Mouse (Mus musculus): ENCODE results near the gene Dtx1. TPM values are rescaled to one million over a fixed set of nuclear protein-coding genes. Genes with fewer than 3 reads are reported as not detected.

Gene Dtx1
- total and polyA plus RNA-seq, 2 experiments from 2014 or later = 0.30 to 1.7 TPM

- DNase-seq (ENCODE audit: low spot score) = no peak
- Histone ChIP-seq H3K4me3 (ENCODE audit: low read depth, low read length) (no peak overlapping the region), H3K9ac (replicated peaks; ENCODE audit: low read depth, low read length) (no peak overlapping the region), H3K36me3 (replicated peaks; ENCODE audit: control insufficient read depth, insufficient read depth, low read length) (no peaks in the 10 kb centered on the region), H3K4me2 (ENCODE audit: low read depth, low read length) (no peak overlapping the region), H3K27me3 (ENCODE audit: control insufficient read depth, insufficient read depth, low read length) (peaks cover 75% of the 10 kb centered on the region), H3K9me3 (replicated peaks; ENCODE audit: control insufficient read depth, low read length) (no peaks in the 10 kb centered on the region), H3K27ac (ENCODE audit: low read depth) (no peak overlapping the region), H3K4me1 (ENCODE audit: control insufficient read depth, insufficient read depth) (no peaks in the 10 kb centered on the region)
- no peak for ATAC-seq (ENCODE audit: insufficient read depth, low read depth)
- no peak for TF ChIP-seq EP300 (IDR thresholded peaks at IDR 0.05; ENCODE audit: low read depth)
- no peak for TF ChIP-seq CTCF (IDR thresholded peaks at IDR 0.05; ENCODE audit: low read depth)
- 78% methylated on average over 3 of the region's 3 CpGs for WGBS
Observed at GRCm38 (mm10) chr5:120703660-120704059, 8.1 kb downstream of the Dtx1 start.

- no peak overlapping the region for H3K4me2 ChIP-seq (ENCODE audit: low read depth, low read length)
- no peak overlapping the region for H3K4me3 ChIP-seq (ENCODE audit: low read depth, low read length)
- ATAC-seq (ENCODE audit: insufficient read depth, low read depth) (no peak), DNase-seq (ENCODE audit: low spot score) (no peak)
- TF ChIP-seq EP300 (IDR thresholded peaks at IDR 0.05; ENCODE audit: low read depth) = no peak
- no peak for TF ChIP-seq CTCF (IDR thresholded peaks at IDR 0.05; ENCODE audit: low read depth)
- WGBS = 68% methylated on average over 2 of the region's 2 CpGs
- H3K9ac ChIP-seq (replicated peaks; ENCODE audit: low read depth, low read length) = no peak overlapping the region
- H3K4me1 ChIP-seq (ENCODE audit: control insufficient read depth, insufficient read depth) = no peaks in the 10 kb centered on the region
- peaks cover 70% of the 10 kb centered on the region for H3K27me3 ChIP-seq (ENCODE audit: control insufficient read depth, insufficient read depth, low read length)
- no peaks in the 10 kb centered on the region for H3K36me3 ChIP-seq (replicated peaks; ENCODE audit: control insufficient read depth, insufficient read depth, low read length)
- no peaks in the 10 kb centered on the region for H3K9me3 ChIP-seq (replicated peaks; ENCODE audit: control insufficient read depth, low read length)
- H3K27ac ChIP-seq (ENCODE audit: low read depth) = no peak overlapping the region
Observed at GRCm38 (mm10) chr5:120702969-120703368, 8.8 kb downstream of the Dtx1 start.

- TF ChIP-seq EP300 (IDR thresholded peaks at IDR 0.05; ENCODE audit: low read depth) (no peak), CTCF (IDR thresholded peaks at IDR 0.05; ENCODE audit: low read depth) (no peak)
- H3K9ac ChIP-seq (replicated peaks; ENCODE audit: low read depth, low read length) = no peak overlapping the region
- no peaks in the 10 kb centered on the region for H3K36me3 ChIP-seq (replicated peaks; ENCODE audit: control insufficient read depth, insufficient read depth, low read length)
- no peak overlapping the region for H3K27ac ChIP-seq (ENCODE audit: low read depth)
- WGBS = 75% methylated on average over 4 of the region's 4 CpGs
- ATAC-seq (ENCODE audit: insufficient read depth, low read depth) (no peak), DNase-seq (ENCODE audit: low spot score) (no peak)
- H3K9me3 ChIP-seq (replicated peaks; ENCODE audit: control insufficient read depth, low read length) = no peaks in the 10 kb centered on the region
- H3K4me1 ChIP-seq (ENCODE audit: control insufficient read depth, insufficient read depth) = no peaks in the 10 kb centered on the region
- no peak overlapping the region for H3K4me2 ChIP-seq (ENCODE audit: low read depth, low read length)
- peaks cover 70% of the 10 kb centered on the region for H3K27me3 ChIP-seq (ENCODE audit: control insufficient read depth, insufficient read depth, low read length)
- H3K4me3 ChIP-seq (ENCODE audit: low read depth, low read length) = no peak overlapping the region
Observed at GRCm38 (mm10) chr5:120702421-120702820, 9.3 kb downstream of the Dtx1 start.

GRCm38 (mm10) chr5:120700996-120701790 lies 10.5 kb downstream of the Dtx1 start:
- no peaks in the 10 kb centered on the region for H3K9me3 ChIP-seq (replicated peaks; ENCODE audit: control insufficient read depth, low read length)
- H3K4me3 ChIP-seq (ENCODE audit: low read depth, low read length) = no peak overlapping the region
- ATAC-seq (ENCODE audit: insufficient read depth, low read depth) = no peak
- WGBS = 52% methylated on average over 7 of the region's 11 CpGs
- peaks cover 71% of the 10 kb centered on the region for H3K27me3 ChIP-seq (ENCODE audit: control insufficient read depth, insufficient read depth, low read length)
- DNase-seq (ENCODE audit: low spot score) = no peak
- no peak overlapping the region for H3K4me2 ChIP-seq (ENCODE audit: low read depth, low read length)
- TF ChIP-seq EP300 (IDR thresholded peaks at IDR 0.05; ENCODE audit: low read depth) (no peak), CTCF (IDR thresholded peaks at IDR 0.05; ENCODE audit: low read depth) (no peak)
- H3K9ac ChIP-seq (replicated peaks; ENCODE audit: low read depth, low read length) = no peak overlapping the region
- H3K4me1 ChIP-seq (ENCODE audit: control insufficient read depth, insufficient read depth) = no peaks in the 10 kb centered on the region
- H3K27ac ChIP-seq (ENCODE audit: low read depth) = no peak overlapping the region
- no peaks in the 10 kb centered on the region for H3K36me3 ChIP-seq (replicated peaks; ENCODE audit: control insufficient read depth, insufficient read depth, low read length)

- Histone ChIP-seq H3K27ac (ENCODE audit: low read depth) (no peak overlapping the region), H3K4me2 (ENCODE audit: low read depth, low read length) (no peak overlapping the region), H3K27me3 (ENCODE audit: control insufficient read depth, insufficient read depth, low read length) (peaks cover 75% of the 10 kb centered on the region), H3K36me3 (replicated peaks; ENCODE audit: control insufficient read depth, insufficient read depth, low read length) (no peaks in the 10 kb centered on the region), H3K9ac (replicated peaks; ENCODE audit: low read depth, low read length) (no peak overlapping the region), H3K4me1 (ENCODE audit: control insufficient read depth, insufficient read depth) (no peaks in the 10 kb centered on the region), H3K9me3 (replicated peaks; ENCODE audit: control insufficient read depth, low read length) (no peaks in the 10 kb centered on the region), H3K4me3 (ENCODE audit: low read depth, low read length) (no peak overlapping the region)
- WGBS = 55% methylated on average over 16 of the region's 16 CpGs
- DNase-seq (ENCODE audit: low spot score) = no peak
- TF ChIP-seq EP300 (IDR thresholded peaks at IDR 0.05; ENCODE audit: low read depth) (no peak), CTCF (IDR thresholded peaks at IDR 0.05; ENCODE audit: low read depth) (no peak)
- no peak for ATAC-seq (ENCODE audit: insufficient read depth, low read depth)
Observed at GRCm38 (mm10) chr5:120698801-120699391, 12.8 kb downstream of the Dtx1 start.

Data from heart, postnatal 0 days (tissue).